Mouse (Mus musculus) ES-E14 (cell line): ENCODE measurements around the gene Robo2.

Experiments
- HCFC1 ChIP-seq: IDR thresholded peaks from 2 replicates; pipeline ENCODE4 v1.6.1; 2012; ENCODE audit warnings: low read length, inconsistent platforms, borderline replicate concordance; ENCODE audit not compliant: insufficient read depth
- MAFK ChIP-seq: IDR thresholded peaks from 2 replicates; pipeline ENCODE4 v1.6.1; 2014; ENCODE audit warnings: mild to moderate bottlenecking, low read depth, low read length, inconsistent platforms; ENCODE audit not compliant: insufficient read depth
- ZNF384 ChIP-seq: IDR thresholded peaks from 2 replicates; pipeline ENCODE4 v1.6.1; 2012; ENCODE audit warnings: low read depth, low read length, inconsistent platforms

GRCm38 (mm10) chr16:74159189-74159588, 252.4 kb downstream of the Robo2 start:
- TF ChIP-seq ZNF384 (no peak), MAFK (no peak), HCFC1 (no peak)
